Mouse (Mus musculus): ENCODE measurements at regions not wholly inside any gene's neighbourhood (a gene's known extent, or its start where the extent isn't known, plus 50 kb on each side); places are given as distances from the start of the nearest gene placed in this dataset.

- TF ChIP-seq EP300 (IDR thresholded peaks at IDR 0.05; ENCODE audit: low read depth) (no peak), CTCF (IDR thresholded peaks at IDR 0.05; ENCODE audit: low read depth) (no peak)
Observed at GRCm38 (mm10) chr9:15420677-15421076, 63.1 kb upstream of the Cep295 start.
